Mouse (Mus musculus) midbrain, embryonic 11.5 days (tissue): Measurements from ENCODE around the gene Stim2. TPM values are rescaled to one million over a fixed set of nuclear protein-coding genes. Genes with fewer than 3 reads are reported as not detected.

Source experiments
- ATAC-seq: fragments of 200-750 bp; cut with Nextera tagmentation; 2 replicates; pipeline ENCODE4 v1.8.0; 2017; ENCODE audit warnings: moderate TSS enrichment, moderate library complexity; ENCODE audit not compliant: low FRiP score
- DNase-seq: peaks from one replicate; pipeline ENCODE4 v3.0.0; 2015; ENCODE audit warnings: low spot score; ENCODE audit errors: missing footprints
- H3K27ac ChIP-seq: fragments of 300-500 bp; sonication (generic); 2 replicates; pipeline ENCODE4 v1.5.1; 2014; ENCODE audit warnings: low read depth, low read length
- H3K27me3 ChIP-seq: fragments of 300-500 bp; sonication (generic); 2 replicates; pipeline ENCODE4 v1.6.1; 2014; ENCODE audit warnings: mild to moderate bottlenecking, low read length, moderate library complexity, mixed read lengths; ENCODE audit not compliant: control insufficient read depth, insufficient read depth
- H3K36me3 ChIP-seq: fragments of 300-500 bp; sonication (generic); 2 replicates; pipeline ENCODE4 v1.6.1; 2014; ENCODE audit warnings: mild to moderate bottlenecking, low read length, moderate library complexity, mixed read lengths; ENCODE audit not compliant: control insufficient read depth, insufficient read depth
- H3K4me1 ChIP-seq: fragments of 300-500 bp; sonication (generic); 2 replicates; pipeline ENCODE4 v1.6.1; 2014; ENCODE audit warnings: low read length; ENCODE audit not compliant: control insufficient read depth, insufficient read depth
- H3K4me2 ChIP-seq: fragments of 300-500 bp; sonication (generic); 2 replicates; pipeline ENCODE4 v1.6.1; 2014; ENCODE audit warnings: mild to moderate bottlenecking, moderate library complexity
- H3K4me3 ChIP-seq: fragments of 300-500 bp; sonication (generic); 2 replicates; pipeline ENCODE4 v1.5.1; 2014; ENCODE audit warnings: low read depth, low read length
- H3K9ac ChIP-seq: fragments of 300-500 bp; sonication (generic); 2 replicates; pipeline ENCODE4 v1.6.1; 2014; ENCODE audit warnings: low read length
- H3K9me3 ChIP-seq: fragments of 300-500 bp; sonication (generic); 2 replicates; pipeline ENCODE4 v1.6.1; 2016; ENCODE audit warnings: low read length; ENCODE audit not compliant: control insufficient read depth
- WGBS: fragments of 180-500 bp; shearing (Covaris S2); extraction: QIAGEN DNeasy Blood & Tissue Kit; methylation state at CpG from one replicate; pipeline ENCODE4 v1.1.7; 2014; 5-methylcytosine and 5-hydroxymethylcytosine counted together
- polyA plus RNA-seq: library from polyadenylated mRNA; unstranded; fragments of >200 nt; fragmentation: Nextera tagmentation; extraction: Ambion mirVana; gene quantifications from 2 replicates; pipeline ENCODE4 v1.2.1, GENCODE M21; 2014

Stim2 gene
- polyA plus RNA-seq, 1 experiment from 2014 or later: 23.1 TPM

- Histone ChIP-seq H3K9ac (no peak overlapping the region), H3K27ac (no peak overlapping the region), H3K36me3 (no peaks in the 10 kb centered on the region), H3K27me3 (no peaks in the 10 kb centered on the region), H3K4me3 (no peak overlapping the region), H3K9me3 (no peaks in the 10 kb centered on the region), H3K4me1 (no peaks in the 10 kb centered on the region), H3K4me2 (no peak overlapping the region)
- no peak for DNase-seq
- no peak for ATAC-seq
- 97% methylated on average over 2 of the region's 2 CpGs for WGBS
Observed at GRCm38 (mm10) chr5:54070549-54070948, 72.2 kb downstream of the Stim2 start.

- WGBS: 93% methylated on average over 5 of the region's 5 CpGs
- no peak overlapping the region for H3K27ac ChIP-seq
- no peak for ATAC-seq
Observed at GRCm38 (mm10) chr5:54071288-54071687, 73.0 kb downstream of the Stim2 start.

GRCm38 (mm10) chr5:54071705-54072104, 73.4 kb downstream of the Stim2 start:
- H3K4me1 ChIP-seq: no peaks in the 10 kb centered on the region
- WGBS: 95% methylated on average over 7 of the region's 7 CpGs

More at GRCm38 (mm10) chr5:54071288-54071687, 73.0 kb downstream of the Stim2 start:
- H3K9me3 ChIP-seq: no peaks in the 10 kb centered on the region
- H3K4me3 ChIP-seq: no peak overlapping the region
- no peak overlapping the region for H3K4me2 ChIP-seq
- H3K36me3 ChIP-seq: no peaks in the 10 kb centered on the region
- no peaks in the 10 kb centered on the region for H3K4me1 ChIP-seq
- no peak for DNase-seq
- no peak overlapping the region for H3K9ac ChIP-seq
- H3K27me3 ChIP-seq: no peaks in the 10 kb centered on the region

GRCm38 (mm10) chr5:54073291-54073690, 75.0 kb downstream of the Stim2 start:
- no peak for DNase-seq
- ATAC-seq: no peak
- Histone ChIP-seq H3K27ac (no peak overlapping the region), H3K9ac (no peak overlapping the region), H3K4me1 (no peaks in the 10 kb centered on the region), H3K36me3 (no peaks in the 10 kb centered on the region), H3K4me3 (no peak overlapping the region), H3K4me2 (no peak overlapping the region), H3K9me3 (no peaks in the 10 kb centered on the region), H3K27me3 (no peaks in the 10 kb centered on the region)
- WGBS: 30% methylated on average over 1 of the region's 1 CpGs

More at GRCm38 (mm10) chr5:54071705-54072104, 73.4 kb downstream of the Stim2 start:
- Histone ChIP-seq H3K36me3 (no peaks in the 10 kb centered on the region), H3K9me3 (no peaks in the 10 kb centered on the region), H3K9ac (no peak overlapping the region), H3K4me2 (no peak overlapping the region), H3K27me3 (no peaks in the 10 kb centered on the region), H3K4me3 (no peak overlapping the region), H3K27ac (no peak overlapping the region)
- no peak for ATAC-seq
- DNase-seq: no peak

GRCm38 (mm10) chr5:54079997-54080396, 81.7 kb downstream of the Stim2 start:
- DNase-seq: no peak
- Histone ChIP-seq H3K9me3 (no peaks in the 10 kb centered on the region), H3K4me1 (no peaks in the 10 kb centered on the region), H3K27ac (no peak overlapping the region), H3K4me2 (no peak overlapping the region), H3K9ac (no peak overlapping the region), H3K27me3 (no peaks in the 10 kb centered on the region), H3K36me3 (no peaks in the 10 kb centered on the region), H3K4me3 (no peak overlapping the region)
- no peak for ATAC-seq
- 96% methylated on average over 1 of the region's 1 CpGs for WGBS

- Histone ChIP-seq H3K4me2 (no peak overlapping the region), H3K4me1 (peaks cover 1% of the 10 kb centered on the region; the same call in 1 of the 2 replicates), H3K4me3 (no peak overlapping the region), H3K36me3 (no peaks in the 10 kb centered on the region), H3K27me3 (no peaks in the 10 kb centered on the region), H3K27ac (no peak overlapping the region), H3K9ac (no peak overlapping the region), H3K9me3 (no peaks in the 10 kb centered on the region)
- 98% methylated on average over 3 of the region's 3 CpGs for WGBS
- DNase-seq (peak; percentile 56), ATAC-seq (no peak)
Observed at GRCm38 (mm10) chr5:54087912-54088311, 89.6 kb downstream of the Stim2 start.

GRCm38 (mm10) chr5:54098219-54098618, 99.9 kb downstream of the Stim2 start:
- Histone ChIP-seq H3K4me2 (no peak overlapping the region), H3K9ac (no peak overlapping the region), H3K27ac (no peak overlapping the region), H3K9me3 (no peaks in the 10 kb centered on the region; the same call in 1 of the 2 replicates), H3K4me1 (peaks cover 7% of the 10 kb centered on the region), H3K27me3 (no peaks in the 10 kb centered on the region), H3K4me3 (no peak overlapping the region), H3K36me3 (no peaks in the 10 kb centered on the region)
- no peak for ATAC-seq
- DNase-seq: no peak
- 90% methylated on average over 6 of the region's 6 CpGs for WGBS

GRCm38 (mm10) chr5:54100916-54101315, 102.6 kb downstream of the Stim2 start:
- H3K4me2 ChIP-seq: no peak overlapping the region
- 48% methylated on average over 3 of the region's 3 CpGs for WGBS
- H3K4me3 ChIP-seq: no peak overlapping the region
- no peaks in the 10 kb centered on the region for H3K27me3 ChIP-seq
- no peak overlapping the region for H3K9ac ChIP-seq
- H3K36me3 ChIP-seq: no peaks in the 10 kb centered on the region
- H3K4me1 ChIP-seq: peaks cover 7% of the 10 kb centered on the region
- DNase-seq (peak; percentile 85), ATAC-seq (peak; percentile 24; the same call in 1 of the 2 replicates)
- H3K27ac ChIP-seq: no peak overlapping the region
- no peaks in the 10 kb centered on the region for H3K9me3 ChIP-seq

- H3K9me3 ChIP-seq: no peaks in the 10 kb centered on the region
- H3K4me3 ChIP-seq: no peak overlapping the region
- H3K36me3 ChIP-seq: no peaks in the 10 kb centered on the region
- H3K4me1 ChIP-seq: peaks cover 7% of the 10 kb centered on the region
- no peak overlapping the region for H3K4me2 ChIP-seq
- H3K9ac ChIP-seq: no peak overlapping the region
- ATAC-seq (no peak), DNase-seq (no peak)
- H3K27me3 ChIP-seq: no peaks in the 10 kb centered on the region
- H3K27ac ChIP-seq: no peak overlapping the region
- 72% methylated on average over 5 of the region's 5 CpGs for WGBS
Observed at GRCm38 (mm10) chr5:54101318-54101717, 103.0 kb downstream of the Stim2 start.
